Mouse (Mus musculus) embryonic facial prominence, embryonic 13.5 days (tissue): ENCODE results near the gene Gm10645. TPM values are rescaled to one million over a fixed set of nuclear protein-coding genes. Genes with fewer than 3 reads are reported as not detected.

Experiments used
- ATAC-seq: fragments of 200-750 bp; cut with Nextera tagmentation; 2 replicates; pipeline ENCODE4 v1.8.0; 2017; ENCODE audit warnings: low read depth; ENCODE audit not compliant: insufficient number of reproducible peaks, insufficient read depth, low FRiP score, low TSS enrichment
- H3K27ac ChIP-seq: fragments of 300-500 bp; sonication (generic); 2 replicates; pipeline ENCODE4 v1.5.1; 2015; ENCODE audit warnings: moderate library complexity, mild to moderate bottlenecking, inconsistent platforms
- H3K27me3 ChIP-seq: fragments of 300-500 bp; sonication (generic); 2 replicates; pipeline ENCODE4 v1.6.1; 2015; ENCODE audit warnings: mild to moderate bottlenecking, inconsistent platforms
- H3K36me3 ChIP-seq: fragments of 300-500 bp; sonication (generic); 2 replicates; pipeline ENCODE4 v1.6.1; 2015; ENCODE audit warnings: mild to moderate bottlenecking, inconsistent platforms
- H3K4me1 ChIP-seq: fragments of 300-500 bp; sonication (generic); 2 replicates; pipeline ENCODE4 v1.6.1; 2015; ENCODE audit warnings: inconsistent platforms
- H3K4me2 ChIP-seq: fragments of 300-500 bp; sonication (generic); 2 replicates; pipeline ENCODE4 v1.6.1; 2015; ENCODE audit warnings: moderate library complexity, mild to moderate bottlenecking, inconsistent platforms
- H3K4me3 ChIP-seq: fragments of 300-500 bp; sonication (generic); 2 replicates; pipeline ENCODE4 v1.5.1; 2015; ENCODE audit warnings: mild to moderate bottlenecking, inconsistent platforms
- H3K9ac ChIP-seq: fragments of 300-500 bp; sonication (generic); 2 replicates; pipeline ENCODE4 v1.6.1; 2015; ENCODE audit warnings: mild to moderate bottlenecking, inconsistent platforms
- H3K9me3 ChIP-seq: fragments of 300-500 bp; sonication (generic); 2 replicates; pipeline ENCODE4 v1.6.1; 2016; ENCODE audit warnings: inconsistent platforms
- WGBS: fragments of 180-500 bp; shearing (Covaris S2); methylation state at CpG from one replicate; pipeline ENCODE4 v1.1.7; 2015; ENCODE audit warnings: mixed read lengths; 5-methylcytosine and 5-hydroxymethylcytosine counted together
- polyA plus RNA-seq: library from polyadenylated mRNA; unstranded; fragments of >200 nt; fragmentation: Nextera tagmentation; extraction: Ambion mirVana; gene quantifications from 2 replicates; pipeline ENCODE4 v1.2.1, GENCODE M21; 2015

Gene Gm10645
- polyA plus RNA-seq, 1 experiment from 2014 or later, result 2.6 TPM

- H3K4me2 ChIP-seq, result no peak overlapping the region
- H3K4me3 ChIP-seq, result no peak overlapping the region
- ATAC-seq, result no peak
- H3K27ac ChIP-seq, result no peak overlapping the region
- no peaks in the 10 kb centered on the region for H3K27me3 ChIP-seq
- peaks cover 9% of the 10 kb centered on the region; the same call in 1 of the 2 replicates for H3K4me1 ChIP-seq
- H3K36me3 ChIP-seq, result no peaks in the 10 kb centered on the region
- WGBS, result 76% methylated on average over 1 of the region's 1 CpGs
- no peak overlapping the region for H3K9ac ChIP-seq
- H3K9me3 ChIP-seq, result no peaks in the 10 kb centered on the region
Measured at GRCm38 (mm10) chr8:83140068-83140467, 25.9 kb downstream of the Gm10645 start.

GRCm38 (mm10) chr8:83135086-83135485 lies 30.9 kb downstream of the Gm10645 start:
- no peak overlapping the region for H3K27ac ChIP-seq
- WGBS, result 52% methylated on average over 2 of the region's 2 CpGs
- no peak overlapping the region for H3K4me3 ChIP-seq
- no peak for ATAC-seq
- H3K9ac ChIP-seq, result no peak overlapping the region
- H3K36me3 ChIP-seq, result no peaks in the 10 kb centered on the region
- H3K9me3 ChIP-seq, result no peaks in the 10 kb centered on the region
- H3K4me2 ChIP-seq, result no peak overlapping the region
- no peaks in the 10 kb centered on the region for H3K4me1 ChIP-seq
- H3K27me3 ChIP-seq, result no peaks in the 10 kb centered on the region

Other genes with a start within 250 kb of the Gm10645 start
- 1.8 TPM in 2 replicates for gene Tbc1d9, start 818 bp downstream of the Gm10645 start, polyA plus RNA-seq
- gene Ucp1, start 124.2 kb upstream of the Gm10645 start, polyA plus RNA-seq, result not detected in 2 replicates
- 20.3 and 22.3 TPM in 2 replicates for gene Elmod2, start 166.3 kb upstream of the Gm10645 start, polyA plus RNA-seq
- gene Mgat4d, start 182.3 kb upstream of the Gm10645 start, polyA plus RNA-seq, result not detected in 2 replicates
- 2.8 and 3.5 TPM in 2 replicates for gene Clgn, start 223.7 kb upstream of the Gm10645 start, polyA plus RNA-seq